Mouse (Mus musculus) heart, postnatal 0 days (tissue): ENCODE data around the gene Celf2.

Source experiments
- CTCF ChIP-seq: IDR thresholded peaks from 2 replicates; pipeline ENCODE4 v1.5.1; 2016; ENCODE audit warnings: antibody characterized with exemption, control low read depth, low read depth
- EP300 ChIP-seq: IDR thresholded peaks from 2 replicates; pipeline ENCODE4 v1.6.1; 2016; ENCODE audit warnings: antibody characterized with exemption, low read depth

GRCm38 (mm10) chr2:7400530-7400929 lies 108.8 kb downstream of the Celf2 start:
- TF ChIP-seq CTCF (no peak), EP300 (no peak)
